In genomic region chr13:81657351-81658052, GRCm38 (mm10) we compare ENCODE assay signal across 7 mouse cellular contexts. TPM values are rescaled to one million over a fixed set of nuclear protein-coding genes. Genes with fewer than 3 reads are reported as not detected.
DNase-seq lines count a peak whose midpoint lies in the region; ATAC-seq lines count a peak whose summit lies in the region.

Gene Lysmd3, plus strand, starts transcription at chr13:81657663.

- peak within 1 kb of the TSS; percentile 76 for H3K4me3 ChIP-seq in intestine, embryonic 16.5 days (ENCODE audit: low read length)
- H3K4me3 ChIP-seq in midbrain, embryonic 11.5 days (ENCODE audit: low read depth, low read length) = peak within 1 kb of the TSS; percentile 80

- peak within 1 kb of the TSS; percentile 94 for H3K27ac ChIP-seq in intestine, embryonic 16.5 days (ENCODE audit: low read length)
- H3K27ac ChIP-seq in midbrain, embryonic 11.5 days (ENCODE audit: low read depth, low read length) = peak within 1 kb of the TSS; percentile 94

- peak within 1 kb of the TSS; percentile 69 for H3K4me2 ChIP-seq in intestine, embryonic 16.5 days (ENCODE audit: low read depth, low read length)
- H3K4me2 ChIP-seq in midbrain, embryonic 11.5 days = peak within 1 kb of the TSS; percentile 74

- no peaks in the 10 kb centered on the region for H3K36me3 ChIP-seq in intestine, embryonic 16.5 days (ENCODE audit: control insufficient read depth, insufficient read depth, low read length)
- no peaks in the 10 kb centered on the region for H3K36me3 ChIP-seq in midbrain, embryonic 11.5 days (ENCODE audit: control insufficient read depth, insufficient read depth, low read length)

- H3K9ac ChIP-seq in intestine, embryonic 16.5 days (ENCODE audit: low read depth, low read length) = peak within 1 kb of the TSS; percentile 86
- peak within 1 kb of the TSS; percentile 83 for H3K9ac ChIP-seq in midbrain, embryonic 11.5 days (ENCODE audit: low read length)

- WGBS in intestine, embryonic 16.5 days = under 1% methylated on average over 73 of the region's 73 CpGs
- under 1% methylated on average over 73 of the region's 73 CpGs for WGBS in midbrain, embryonic 11.5 days

- intact Hi-C loops in left cerebral cortex, postnatal 36 days (cut with DNase I) = loop anchor here (1.0 to 5.0 kb wide), 3 partner anchors 54 to 775 kb away; partner anchors contain the start of genes Arrdc3, Mblac2 and Polr3g

- peak; percentile 96 for DNase-seq in adrenal gland, adult 2 months
- peak; percentile 80 for DNase-seq in embryo, embryonic 11.5 days (ENCODE audit: low read depth, low spot score)
- peak; percentile 88 to 92 for DNase-seq in gastrocnemius, postnatal 4 days (ENCODE audit: low spot score in 2 of 2)
- DNase-seq in left cerebral cortex, postnatal 36 days (ENCODE audit: low spot score in 2 of 2) = peak; percentile 93 to 95
- peak; percentile 100 for DNase-seq in midbrain, embryonic 11.5 days (ENCODE audit: low spot score, missing footprints)
- peak; percentile 88 for DNase-seq in skeletal muscle tissue, adult 2 months (ENCODE audit: low read depth, low spot score)

- H3K4me1 ChIP-seq in intestine, embryonic 16.5 days (ENCODE audit: control insufficient read depth, insufficient read depth, low read length) = peaks cover 13% of the 10 kb centered on the region
- H3K4me1 ChIP-seq in midbrain, embryonic 11.5 days (ENCODE audit: control insufficient read depth, insufficient read depth, low read length) = peaks cover 17% of the 10 kb centered on the region

- no peaks in the 10 kb centered on the region for H3K9me3 ChIP-seq in intestine, embryonic 16.5 days (ENCODE audit: control insufficient read depth, low read length)
- H3K9me3 ChIP-seq in midbrain, embryonic 11.5 days (ENCODE audit: control insufficient read depth, low read length) = no peaks in the 10 kb centered on the region; the same call in 1 of the 2 replicates

- peak; percentile 100 for ATAC-seq in intestine, embryonic 16.5 days
- peak; percentile 98 for ATAC-seq in midbrain, embryonic 11.5 days (ENCODE audit: low FRiP score)

- no peaks in the 10 kb centered on the region for H3K27me3 ChIP-seq in intestine, embryonic 16.5 days (replicated peaks; ENCODE audit: control insufficient read depth, insufficient read depth, low read length)
- no peaks in the 10 kb centered on the region for H3K27me3 ChIP-seq in midbrain, embryonic 11.5 days (ENCODE audit: control insufficient read depth, insufficient read depth, low read length)

RNA-seq across cellular contexts. Expression of gene Lysmd3, which starts in this region (rescaled TPM):
- total RNA-seq in adrenal gland, adult 2 months (2021) = 10 to 100 TPM; 21.3 to 23.4 TPM
- polyA plus RNA-seq in adrenal gland, adult 2 months (2012; rRNA removed) = 1.7 and 2.5 TPM in 2 replicates
- total RNA-seq in gastrocnemius, postnatal 4 days (2021) = 10 to 100 TPM; 17.6 to 17.9 TPM
- polyA plus RNA-seq in intestine, embryonic 16.5 days (2015; fragmentation: Nextera tagmentation; extraction: Ambion mirVana) = 23.7 and 24.7 TPM in 2 replicates
- 10 to 100 TPM; 11.4 to 17.9 TPM for total RNA-seq in left cerebral cortex, postnatal 36 days (2021)
- 30.5 and 34.1 TPM in 2 replicates for polyA plus RNA-seq in midbrain, embryonic 11.5 days (2014; fragmentation: Nextera tagmentation; extraction: Ambion mirVana)

Comparison
In these comparisons a context has a peak if more than half of its experiments do, and no peak if none do; other contexts are left out.
1. Peak in every context shown above with its lines: DNase-seq, ATAC-seq, H3K4me3 ChIP-seq and H3K27ac ChIP-seq.